Mouse (Mus musculus): ENCODE results near the gene Sstr1.

Gene Sstr1

DNA sequence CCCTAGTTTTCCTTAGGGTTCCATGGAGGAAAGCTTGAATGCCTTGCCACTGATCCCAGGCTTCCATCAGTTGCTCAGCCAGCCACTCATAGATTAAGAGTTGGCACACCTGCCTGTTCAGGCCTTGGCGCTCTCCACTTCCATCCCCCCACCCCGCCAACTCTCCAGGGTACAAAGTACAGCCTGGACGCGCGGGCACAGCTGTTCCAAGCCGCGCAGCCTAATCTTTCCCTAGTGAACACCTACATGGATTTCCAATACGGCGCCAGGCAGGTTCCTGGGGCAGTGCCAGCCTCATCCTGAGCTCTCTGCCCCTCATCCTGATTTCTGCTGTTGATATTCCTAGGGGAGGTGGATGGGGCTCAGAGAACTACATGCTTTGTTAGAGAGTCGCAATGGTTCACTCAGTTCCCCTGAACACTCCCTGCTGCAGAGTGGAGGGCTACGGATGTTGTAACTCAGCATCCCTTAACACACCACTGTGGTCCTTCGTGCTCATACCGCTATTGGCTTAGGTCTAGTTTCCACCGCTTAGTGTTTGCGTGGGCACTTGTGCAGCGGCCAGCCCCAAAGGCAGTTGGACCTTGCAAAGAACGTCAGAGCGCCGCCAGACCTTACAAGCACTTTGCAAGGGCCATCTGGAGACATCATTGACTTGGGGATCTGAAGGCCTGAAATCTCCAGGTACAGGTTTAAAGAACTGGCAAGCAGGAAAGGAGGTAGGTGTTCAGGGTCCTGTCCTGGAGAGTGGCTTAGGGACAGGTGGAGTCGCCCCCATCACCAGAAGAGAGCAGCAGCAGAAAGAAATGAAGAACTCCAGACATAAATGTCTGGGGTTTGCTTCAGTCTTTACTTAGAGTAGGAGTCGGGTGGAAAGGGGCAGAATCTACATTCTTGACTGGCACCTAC, at the start of gene Sstr1:
Gene Sstr1, plus strand, starts transcription at position 610 of the 909 bp plus-strand sequence.
- DNase-seq, result peak; percentile 26

DNA sequence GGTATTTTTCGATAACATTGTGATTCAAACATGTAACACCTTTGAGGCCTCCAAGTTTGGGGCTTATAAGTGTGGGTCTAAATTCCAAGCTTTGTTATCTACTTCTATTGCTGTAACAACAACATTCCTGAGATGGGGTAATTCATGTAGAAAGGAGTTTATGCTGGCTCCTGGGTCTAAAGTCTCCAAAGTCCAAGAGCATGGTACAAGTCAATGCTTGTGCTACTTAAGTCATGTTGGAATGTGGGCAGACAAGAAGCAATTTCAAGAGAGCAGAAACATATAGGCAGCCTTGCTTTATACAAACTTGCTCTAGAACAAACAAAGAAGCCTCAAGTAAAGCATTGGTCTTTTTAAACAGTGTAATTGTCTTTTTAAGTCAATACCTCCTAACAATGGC, 12.8 kb upstream of the Sstr1 start:
- DNase-seq, result no peak

DNA sequence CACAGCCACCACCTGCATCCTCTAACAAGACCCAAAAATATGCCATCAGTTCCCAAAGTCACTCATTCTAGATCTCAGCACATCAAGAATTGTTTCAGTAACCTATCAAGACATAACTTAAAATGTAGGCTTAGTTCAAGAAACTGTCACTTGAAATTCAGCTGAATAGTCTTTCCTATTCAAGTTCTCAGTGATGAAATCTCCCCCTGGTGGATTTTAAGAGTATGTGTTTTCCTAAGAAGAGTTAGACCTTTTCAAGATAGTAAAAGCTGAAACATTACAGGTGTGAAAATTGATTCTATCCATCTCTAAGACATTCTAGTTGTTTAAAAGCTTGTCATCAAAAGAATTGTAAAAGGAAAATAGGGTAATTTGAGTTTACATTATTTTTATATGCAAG, 10.4 kb upstream of the Sstr1 start:
- DNase-seq, result no peak

DNA sequence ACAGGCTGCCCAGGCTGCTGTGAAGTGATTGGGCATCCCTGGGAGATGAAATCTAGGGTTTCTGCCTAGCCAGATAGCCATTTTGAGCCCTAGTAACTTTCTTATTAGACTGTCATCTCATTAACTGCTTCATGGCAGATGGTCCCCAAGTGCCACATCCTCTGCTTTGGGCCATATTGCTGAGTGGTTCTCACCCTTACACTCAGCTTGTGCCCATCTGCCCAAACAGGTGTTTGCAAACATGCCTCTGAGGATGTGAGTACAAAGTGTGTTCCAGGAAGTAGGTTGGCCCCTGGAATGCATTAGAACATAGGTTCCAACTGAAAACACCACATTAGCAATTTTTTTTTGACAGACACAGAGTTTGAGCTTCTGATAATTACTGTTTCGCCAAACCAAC, 3.6 kb upstream of the Sstr1 start:
- no peak for DNase-seq

DNA sequence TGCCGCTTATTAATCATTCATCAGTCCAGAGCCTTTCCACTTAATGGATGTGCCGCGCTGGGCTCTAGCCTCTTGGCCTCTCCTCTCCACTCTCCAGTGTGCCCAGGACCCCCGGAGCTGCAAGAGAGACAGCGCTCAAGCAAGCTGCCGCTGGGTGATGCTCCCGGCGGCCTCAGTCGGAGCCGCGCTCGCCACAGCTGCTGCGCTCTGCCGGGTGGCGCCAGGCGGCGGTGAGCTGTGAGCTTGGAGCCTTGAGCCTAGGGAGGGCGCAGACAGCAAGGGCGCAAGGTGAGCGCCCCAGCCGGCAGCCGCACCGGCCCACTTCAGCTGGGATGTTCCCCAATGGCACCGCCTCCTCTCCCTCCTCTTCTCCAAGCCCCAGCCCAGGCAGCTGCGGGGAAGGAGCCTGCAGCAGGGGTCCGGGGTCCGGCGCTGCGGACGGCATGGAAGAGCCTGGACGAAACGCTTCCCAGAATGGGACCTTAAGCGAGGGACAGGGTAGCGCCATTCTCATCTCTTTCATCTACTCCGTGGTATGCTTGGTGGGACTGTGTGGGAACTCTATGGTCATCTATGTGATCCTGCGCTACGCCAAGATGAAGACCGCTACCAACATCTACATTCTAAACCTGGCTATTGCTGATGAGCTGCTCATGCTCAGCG, 820 bp downstream of the Sstr1 start:
- DNase-seq, result peak; percentile 49

DNA sequence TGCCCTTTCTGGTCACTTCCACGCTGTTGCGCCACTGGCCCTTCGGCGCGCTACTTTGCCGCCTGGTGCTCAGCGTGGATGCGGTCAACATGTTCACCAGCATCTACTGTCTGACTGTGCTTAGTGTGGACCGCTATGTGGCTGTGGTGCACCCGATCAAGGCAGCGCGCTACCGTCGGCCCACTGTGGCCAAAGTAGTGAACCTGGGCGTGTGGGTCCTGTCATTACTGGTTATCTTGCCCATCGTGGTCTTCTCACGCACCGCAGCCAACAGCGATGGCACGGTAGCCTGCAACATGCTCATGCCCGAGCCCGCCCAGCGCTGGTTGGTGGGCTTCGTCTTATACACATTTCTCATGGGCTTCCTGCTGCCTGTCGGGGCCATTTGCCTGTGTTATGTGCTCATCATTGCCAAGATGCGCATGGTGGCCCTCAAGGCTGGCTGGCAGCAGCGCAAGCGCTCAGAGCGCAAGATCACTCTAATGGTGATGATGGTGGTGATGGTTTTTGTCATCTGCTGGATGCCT, 1.4 kb downstream of the Sstr1 start:
- DNase-seq, result peak; percentile 54

DNA sequence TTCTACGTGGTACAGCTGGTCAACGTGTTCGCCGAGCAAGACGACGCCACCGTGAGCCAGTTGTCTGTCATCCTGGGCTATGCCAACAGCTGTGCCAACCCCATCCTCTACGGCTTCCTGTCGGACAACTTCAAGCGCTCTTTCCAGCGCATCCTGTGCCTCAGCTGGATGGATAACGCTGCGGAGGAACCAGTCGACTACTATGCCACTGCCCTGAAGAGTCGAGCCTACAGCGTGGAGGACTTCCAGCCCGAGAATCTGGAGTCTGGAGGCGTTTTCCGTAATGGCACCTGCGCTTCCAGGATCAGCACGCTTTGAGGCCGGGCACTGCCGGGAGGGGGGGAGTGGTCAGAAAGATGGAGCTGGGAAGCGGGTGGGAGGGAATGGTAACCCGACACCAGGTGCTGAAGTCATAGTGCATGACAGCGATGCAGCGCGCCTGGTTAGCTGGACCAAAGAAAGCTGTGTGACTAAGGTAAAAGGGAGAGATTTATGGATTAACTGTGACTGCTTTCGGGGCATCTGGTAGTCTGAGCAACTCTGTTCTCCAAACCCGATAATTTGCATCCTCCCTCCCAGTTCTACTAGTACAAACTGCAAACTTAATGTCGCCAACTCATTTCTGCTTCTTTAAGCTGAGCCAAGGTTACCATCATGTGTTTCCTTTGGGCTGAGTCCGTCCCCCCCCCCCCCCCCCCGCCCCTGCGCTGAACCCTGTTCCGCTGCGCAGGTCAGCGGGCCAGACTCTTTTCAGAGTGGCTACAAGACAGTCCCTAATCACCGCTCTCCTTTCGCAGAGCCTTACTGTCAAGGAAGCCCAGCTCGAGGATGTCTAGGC, 2.1 kb downstream of the Sstr1 start:
- DNase-seq, result peak; percentile 33

DNA sequence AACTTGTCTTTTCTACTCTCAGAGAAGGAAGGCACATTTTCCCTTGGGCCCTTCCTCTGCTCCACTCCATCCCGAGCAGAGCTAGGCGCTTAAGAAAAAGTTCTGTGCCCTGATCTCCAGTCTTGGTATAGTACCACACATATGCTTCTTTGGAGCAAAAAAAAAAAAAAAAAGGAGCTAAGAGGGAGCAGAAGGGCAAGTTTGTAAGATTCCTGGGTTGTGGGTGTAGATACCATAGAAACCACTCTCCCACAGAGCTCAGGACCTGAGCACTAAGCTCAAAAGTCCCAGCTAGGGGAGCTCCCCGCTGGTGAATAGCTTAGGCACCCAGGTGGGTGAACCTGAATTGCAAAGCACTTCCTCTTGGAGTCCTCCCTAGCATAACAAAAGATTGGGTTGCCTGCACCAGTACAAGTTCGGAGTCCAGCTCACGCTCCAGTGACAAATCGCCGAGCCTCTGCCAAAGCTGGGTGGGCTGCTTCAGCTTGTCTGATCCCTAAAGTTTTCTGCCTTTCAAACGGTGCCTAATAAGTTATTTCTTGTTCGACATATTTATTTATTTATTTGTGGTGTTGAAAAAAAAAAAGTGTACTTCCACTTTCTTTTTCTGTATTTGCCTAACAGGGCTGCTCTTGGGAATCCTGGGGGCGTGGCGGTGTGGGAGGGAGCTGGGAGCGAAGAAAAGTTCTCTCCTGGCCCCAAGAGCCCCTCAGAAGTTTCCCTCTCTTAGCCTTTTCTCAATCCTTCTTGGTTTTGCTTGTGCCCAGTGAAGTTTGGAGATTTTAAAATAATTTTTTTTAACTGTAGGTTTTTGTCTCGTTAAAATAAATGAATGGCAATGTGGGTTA, 2.9 kb downstream of the Sstr1 start:
- DNase-seq, result no peak

DNA sequence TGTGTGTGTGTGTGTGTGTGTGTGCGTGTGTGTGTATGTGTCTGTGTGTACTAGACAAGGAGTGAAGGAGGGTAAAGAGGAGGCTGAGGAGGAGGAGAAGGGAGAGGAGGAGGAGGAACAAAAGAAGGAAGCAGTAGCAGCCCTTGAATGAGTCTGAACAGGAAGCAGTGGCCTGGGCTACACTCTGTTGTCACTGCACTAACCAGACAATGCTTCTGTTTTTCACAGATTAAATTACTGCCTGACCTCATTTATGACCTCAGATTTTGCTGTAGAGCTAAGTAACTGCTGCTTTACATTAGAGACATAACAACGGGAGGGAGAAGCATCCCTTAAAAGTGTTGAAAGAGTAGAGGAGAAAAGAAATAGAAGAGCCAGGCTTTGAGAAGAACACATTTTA, 4.6 kb downstream of the Sstr1 start:
- DNase-seq, result no peak

DNA sequence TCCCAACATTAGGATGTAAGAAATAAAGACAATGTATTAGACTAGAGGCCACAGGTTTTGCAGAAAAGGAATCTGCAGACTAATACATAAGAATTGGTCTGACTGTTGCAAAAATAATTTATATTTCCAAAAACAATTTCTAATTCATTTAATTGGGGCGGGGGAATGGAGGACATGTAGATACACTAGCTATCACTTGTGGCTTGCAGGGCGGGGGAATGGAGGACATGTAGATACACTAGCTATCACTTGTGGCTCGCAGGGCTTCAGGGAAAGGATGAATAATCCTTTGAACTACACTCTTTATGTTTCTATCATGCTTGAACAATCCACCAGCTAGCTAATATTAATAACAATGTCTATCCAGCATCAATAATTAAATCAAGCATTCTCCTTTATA, 7.5 kb downstream of the Sstr1 start:
- no peak for DNase-seq

DNA sequence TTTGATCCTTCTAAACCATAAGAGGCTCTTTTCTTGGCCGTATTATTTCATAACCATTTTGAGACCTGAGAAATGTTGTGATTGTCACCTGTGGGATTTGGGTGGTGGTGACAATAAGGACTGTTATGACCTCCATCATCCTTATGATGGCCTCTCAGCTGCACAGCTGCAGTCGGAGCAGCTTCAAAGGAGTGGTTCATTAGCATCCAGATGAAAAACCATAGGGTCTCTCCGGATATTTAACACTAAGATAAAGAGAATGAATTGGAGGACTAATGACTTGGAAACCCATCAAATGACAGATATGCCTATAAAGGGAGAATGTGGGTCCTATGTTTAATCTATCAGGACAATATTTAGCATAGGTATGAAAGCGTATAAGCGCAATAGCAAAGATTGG, 14.1 kb downstream of the Sstr1 start:
- DNase-seq, result no peak

DNA sequence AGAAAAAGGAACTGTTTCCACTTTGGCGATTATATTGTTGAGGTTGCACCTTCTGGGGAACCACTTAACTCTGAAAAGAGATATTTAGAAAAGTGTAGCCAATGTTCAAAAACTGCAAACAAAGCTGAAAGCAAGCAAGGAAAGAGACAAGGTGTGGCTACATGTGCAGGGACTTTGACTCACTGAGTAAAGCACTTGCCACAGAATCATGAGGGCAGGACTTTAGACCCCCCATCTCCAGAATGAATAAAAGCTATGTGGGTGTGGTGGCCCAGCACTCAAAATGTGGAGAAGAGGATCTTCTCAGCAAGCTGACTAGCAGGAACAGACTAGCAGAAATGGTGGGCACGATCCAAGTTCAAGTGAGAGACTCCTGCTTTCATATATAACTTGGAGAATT, 20.9 kb downstream of the Sstr1 start:
- no peak for DNase-seq

DNA sequence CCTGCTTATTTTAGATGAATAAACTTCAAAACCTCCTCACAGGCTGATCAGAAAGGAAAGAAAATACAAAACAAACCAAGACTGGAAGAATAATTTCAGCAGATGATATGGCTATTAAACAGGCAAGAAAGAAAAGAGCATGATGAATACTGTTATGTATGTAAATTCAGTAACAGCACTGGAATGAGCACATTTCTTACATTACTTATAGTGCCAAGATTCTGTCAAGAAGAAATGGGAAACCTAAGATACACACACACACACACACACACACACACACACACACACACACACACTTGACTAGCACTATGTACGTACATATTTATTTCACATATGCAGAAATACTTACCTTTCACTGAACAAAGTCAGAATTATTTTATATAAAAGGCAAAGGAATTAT, 40.3 kb downstream of the Sstr1 start:
- DNase-seq, result no peak

Measured in right cerebral cortex, postnatal 4 days (tissue).